Mouse (Mus musculus) forebrain, embryonic 16.5 days (tissue): ENCODE measurements at regions not wholly inside any gene's neighbourhood (a gene's known extent, or its start where the extent isn't known, plus 50 kb on each side); places are given as distances from the start of the nearest gene placed in this dataset.
"Not testable (repeated sequence)": the region's sequence is repeated elsewhere in the genome, so short reads cannot be mapped to it uniquely, and the experiment has no call there.

Experiments used
- ATAC-seq: fragments of 200-750 bp; cut with Nextera tagmentation; 2 replicates; pipeline ENCODE4 v1.8.0; 2017; ENCODE audit warnings: mild to moderate bottlenecking, moderate library complexity
- H3K27ac ChIP-seq: fragments of 300-500 bp; sonication (generic); 2 replicates; pipeline ENCODE4 v1.5.1; 2014; ENCODE audit warnings: low read length, control low read depth
- H3K27me3 ChIP-seq: fragments of 300-500 bp; sonication (generic); replicated peaks from 2 replicates; pipeline ENCODE4 v1.6.1; 2014; ENCODE audit warnings: low read length; ENCODE audit not compliant: control insufficient read depth, insufficient read depth
- H3K36me3 ChIP-seq: fragments of 300-500 bp; sonication (generic); 2 replicates; pipeline ENCODE4 v1.6.1; 2014; ENCODE audit not compliant: control insufficient read depth, insufficient read depth
- H3K4me1 ChIP-seq: fragments of 300-500 bp; sonication (generic); replicated peaks from 2 replicates; pipeline ENCODE4 v1.6.1; 2014; ENCODE audit warnings: low read length; ENCODE audit not compliant: control insufficient read depth, insufficient read depth
- H3K4me2 ChIP-seq: fragments of 300-500 bp; sonication (generic); 2 replicates; pipeline ENCODE4 v1.6.1; 2014; ENCODE audit warnings: mild to moderate bottlenecking, low read length, control low read depth
- H3K4me3 ChIP-seq: fragments of 300-500 bp; sonication (generic); replicated peaks from 2 replicates; pipeline ENCODE4 v1.5.1; 2014; ENCODE audit warnings: mild to moderate bottlenecking, low read length, control low read depth
- H3K9ac ChIP-seq: fragments of 300-500 bp; sonication (generic); replicated peaks from 2 replicates; pipeline ENCODE4 v1.6.1; 2014; ENCODE audit warnings: low read depth, low read length, control low read depth
- H3K9me3 ChIP-seq: fragments of 300-500 bp; sonication (generic); 2 replicates; pipeline ENCODE4 v1.6.1; 2016; ENCODE audit warnings: low read length; ENCODE audit not compliant: control insufficient read depth
- WGBS: fragments of 180-500 bp; shearing (Covaris S2); extraction: QIAGEN DNeasy Blood & Tissue Kit; methylation state at CpG from one replicate; pipeline ENCODE4 v1.1.7; 2014; 5-methylcytosine and 5-hydroxymethylcytosine counted together

DNA sequence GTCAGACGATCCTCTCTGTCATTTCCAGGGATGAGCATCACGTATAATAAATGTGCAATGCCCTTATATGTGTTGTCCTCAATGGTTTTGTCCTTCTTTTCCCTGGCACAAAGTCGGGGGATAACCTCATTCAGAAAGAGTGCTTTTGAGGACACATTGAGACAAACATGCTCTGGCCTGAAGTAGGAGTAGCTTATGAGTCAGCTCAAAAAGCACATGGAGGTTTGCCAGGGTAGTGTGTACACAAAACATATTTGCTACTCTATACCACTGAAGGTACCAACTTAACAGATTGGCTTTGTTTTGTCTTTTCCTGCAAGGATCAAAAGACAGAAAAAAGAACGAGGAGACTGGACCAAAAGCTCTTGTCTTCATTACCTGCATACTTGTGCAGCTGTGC lies 682.1 kb upstream of the Grid2 start:
- Histone ChIP-seq H3K27ac (no peak overlapping the region), H3K9ac (no peak overlapping the region), H3K9me3 (no peaks in the 10 kb centered on the region), H3K4me3 (no peak overlapping the region), H3K4me2 (no peak overlapping the region), H3K4me1 (no peaks in the 10 kb centered on the region), H3K36me3 (no peaks in the 10 kb centered on the region), H3K27me3 (no peaks in the 10 kb centered on the region)
- no peak for ATAC-seq
- WGBS = 79% methylated on average over 4 of the region's 4 CpGs

DNA sequence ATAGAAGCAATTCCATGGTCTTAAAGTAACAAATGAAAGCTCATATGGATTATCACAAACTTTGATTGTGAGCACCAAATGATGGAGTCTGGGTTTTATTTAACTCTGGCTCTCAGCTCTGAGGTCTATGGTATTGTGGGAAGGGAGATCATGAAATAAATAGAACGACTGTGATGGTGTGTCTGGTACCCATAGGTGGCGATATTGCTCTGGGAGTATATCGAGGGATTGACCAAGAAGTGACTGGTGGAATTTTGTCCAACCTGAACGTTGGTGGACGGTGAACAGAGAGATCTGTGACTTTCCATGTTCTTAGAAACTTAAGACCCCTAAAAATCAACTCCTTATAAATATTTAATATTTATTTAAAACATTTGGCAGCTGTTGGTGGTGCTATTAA lies 679.5 kb upstream of the Grid2 start:
- Histone ChIP-seq H3K27ac (no peak overlapping the region), H3K4me2 (no peak overlapping the region), H3K4me3 (no peak overlapping the region), H3K27me3 (no peaks in the 10 kb centered on the region), H3K36me3 (no peaks in the 10 kb centered on the region), H3K9me3 (no peaks in the 10 kb centered on the region), H3K9ac (no peak overlapping the region), H3K4me1 (no peaks in the 10 kb centered on the region)
- no peak for ATAC-seq
- WGBS = 26% methylated on average over 5 of the region's 5 CpGs

GRCm38 (mm10) chr6:62620543-62620942 lies 635.1 kb upstream of the Grid2 start:
- H3K4me2 ChIP-seq = no peak overlapping the region
- H3K4me1 ChIP-seq = no peaks in the 10 kb centered on the region
- no peak overlapping the region for H3K4me3 ChIP-seq
- H3K9ac ChIP-seq = no peak overlapping the region
- H3K27ac ChIP-seq = no peak overlapping the region
- H3K27me3 ChIP-seq = no peaks in the 10 kb centered on the region
- H3K9me3 ChIP-seq = no peaks in the 10 kb centered on the region
- H3K36me3 ChIP-seq = no peaks in the 10 kb centered on the region
- 0 out of 2 replicates have a peak, but pooled peaks have one; percentile 33 for ATAC-seq

GRCm38 (mm10) chr6:62668123-62668522 lies 587.6 kb upstream of the Grid2 start:
- H3K9me3 ChIP-seq, ATAC-seq, H3K4me1 ChIP-seq, H3K9ac ChIP-seq, H3K4me3 ChIP-seq, H3K36me3 ChIP-seq, H3K27me3 ChIP-seq, H3K4me2 ChIP-seq, H3K27ac ChIP-seq: not testable (repeated sequence)
- WGBS = 94% methylated on average over 5 of the region's 5 CpGs

GRCm38 (mm10) chr6:62718389-62718788 lies 537.3 kb upstream of the Grid2 start:
- H3K27ac ChIP-seq = no peak overlapping the region
- H3K4me3 ChIP-seq = no peak overlapping the region
- H3K9me3 ChIP-seq = no peaks in the 10 kb centered on the region
- H3K36me3 ChIP-seq = no peaks in the 10 kb centered on the region
- no peak for ATAC-seq
- WGBS = 68% methylated on average over 6 of the region's 6 CpGs
- H3K27me3 ChIP-seq = no peaks in the 10 kb centered on the region
- no peak overlapping the region for H3K4me2 ChIP-seq
- H3K4me1 ChIP-seq = no peaks in the 10 kb centered on the region
- H3K9ac ChIP-seq = no peak overlapping the region

GRCm38 (mm10) chr6:62719541-62720155 lies 536.0 kb upstream of the Grid2 start:
- Histone ChIP-seq H3K4me1 (no peaks in the 10 kb centered on the region), H3K9ac (no peak overlapping the region), H3K9me3 (no peaks in the 10 kb centered on the region), H3K4me3 (no peak overlapping the region), H3K4me2 (no peak overlapping the region), H3K27ac (no peak overlapping the region), H3K36me3 (no peaks in the 10 kb centered on the region), H3K27me3 (no peaks in the 10 kb centered on the region)
- ATAC-seq = no peak
- WGBS = 70% methylated on average over 5 of the region's 5 CpGs
